Mouse (Mus musculus) megakaryocyte, embryonic 14.5 days (primary cell): ENCODE data around the gene Tab1.

Experiments
- FLI1 ChIP-seq: IDR thresholded peaks from 2 replicates; pipeline ENCODE4 v1.6.1; 2012; ENCODE audit warnings: low read length, inconsistent platforms, mixed read lengths
- GATA1 ChIP-seq: IDR thresholded peaks from 3 replicates; pipeline ENCODE4 v1.6.1; 2012; ENCODE audit warnings: mixed read lengths, low read length, inconsistent platforms, borderline replicate concordance

- 0 out of 2 replicates have a peak, but pooled peaks have one; percentile 41 for TF ChIP-seq FLI1
- TF ChIP-seq GATA1, result peak; percentile 31; the same call in 1 of the 3 replicates
Measured at GRCm38 (mm10) chr15:80115866-80116794, 16.8 kb upstream of the Tab1 start.
